Mouse (Mus musculus): ENCODE results near the gene Olfr492.

Gene Olfr492

GRCm38 (mm10) chr7:108323574-108323973 lies at the start of gene Olfr492:
TSS of gene Olfr492 (minus strand) at chr7:108323674.
- DNase-seq (ENCODE audit: low read depth, low spot score) = no peak

- no peak for DNase-seq (ENCODE audit: low read depth, low spot score)
Measured at GRCm38 (mm10) chr7:108365035-108365434, 41.6 kb upstream of the Olfr492 start, which contains the start of gene Olfr494. TSS of gene Olfr494 (plus strand) at chr7:108365335.

GRCm38 (mm10) chr7:108346879-108347278 lies 23.4 kb upstream of the Olfr492 start, which contains the start of gene Olfr493:
TSS of gene Olfr493 (minus strand) at chr7:108346979.
- no peak for DNase-seq (ENCODE audit: low read depth, low spot score)

GRCm38 (mm10) chr7:108313151-108313550 lies 10.3 kb downstream of the Olfr492 start, which contains the start of gene Olfr491:
TSS of gene Olfr491 (plus strand) at chr7:108313451.
- DNase-seq (ENCODE audit: low read depth, low spot score) = no peak

- DNase-seq (ENCODE audit: low read depth, low spot score) = no peak
Measured at GRCm38 (mm10) chr7:108288834-108289233, 34.6 kb downstream of the Olfr492 start, which contains the start of gene Olfr490. TSS of gene Olfr490 (minus strand) at chr7:108288934.

Measured in forelimb bud, embryonic 11.5 days (tissue).